20 mouse cellular contexts compared by ENCODE assay signal in the genomic region with DNA sequence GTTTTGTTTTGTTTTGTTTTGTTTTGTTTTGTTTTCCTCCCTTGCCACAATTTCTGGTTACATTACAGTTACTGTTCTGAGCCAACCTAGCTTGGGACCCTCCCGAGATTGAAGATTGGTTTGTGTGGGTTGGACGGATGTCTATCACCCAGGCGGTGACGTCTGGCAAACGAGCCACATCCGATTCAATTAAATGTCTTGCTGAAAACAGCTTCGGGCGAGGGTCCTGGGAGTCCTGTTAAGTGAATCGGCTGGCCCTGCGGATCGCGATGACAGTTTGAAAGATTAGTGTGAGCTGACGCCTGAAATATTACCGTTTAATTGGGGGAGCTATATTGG. TPM values are rescaled to one million over a fixed set of nuclear protein-coding genes. Genes with fewer than 3 reads are reported as not detected.
DNase-seq lines count a peak whose midpoint lies in the region; ATAC-seq lines count a peak whose summit lies in the region.
"Had no signal": no experiment of that assay in that cellular context is flagged by ENCODE, and none has a peak within 500 bp of the region (broad histone marks: within the 10 kb centered on the region; RNA-seq: fewer than 3 reads in every experiment).

No protein-coding gene starts in this region.

- ATAC-seq in heart, embryonic 11.5 days (replicated peaks; ENCODE audit: insufficient number of reproducible peaks, low FRiP score, low TSS enrichment), result no peak
- no peak for ATAC-seq in heart, embryonic 16.5 days (replicated peaks; ENCODE audit: extremely low read depth, insufficient read depth, low FRiP score)
- ATAC-seq: midbrain, embryonic 16.5 days had no signal

- WGBS in heart, embryonic 11.5 days (ENCODE audit: insufficient replicate concordance), result 3% methylated on average over 14 of the region's 14 CpGs
- 4% methylated on average over 14 of the region's 14 CpGs for WGBS in heart, embryonic 16.5 days

- peak overlapping the region; percentile 95 for H3K27ac ChIP-seq in heart, embryonic 11.5 days (ENCODE audit: low read depth, low read length)
- peak overlapping the region; percentile 95 for H3K27ac ChIP-seq in heart, embryonic 16.5 days (ENCODE audit: low read length)
- H3K27ac ChIP-seq: forebrain, embryonic 12.5 days; hindbrain, embryonic 14.5 days; limb, embryonic 13.5 days; liver, embryonic 14.5 days had no signal

- peak overlapping the region; percentile 77 for H3K4me3 ChIP-seq in heart, embryonic 11.5 days (ENCODE audit: low read depth, low read length)
- H3K4me3 ChIP-seq in heart, embryonic 16.5 days (ENCODE audit: low read length), result peak overlapping the region; percentile 57
- H3K4me3 ChIP-seq: forebrain, embryonic 12.5 days; limb, embryonic 13.5 days had no signal

- H3K4me2 ChIP-seq in heart, embryonic 11.5 days, result peak overlapping the region; percentile 64
- H3K4me2 ChIP-seq in heart, embryonic 16.5 days (ENCODE audit: low read depth, low read length), result peak overlapping the region; percentile 77
- H3K4me2 ChIP-seq: forebrain, embryonic 12.5 days; hindbrain, embryonic 14.5 days; limb, embryonic 13.5 days had no signal

- DNase-seq in heart, adult 8-10 months (ENCODE audit: low spot score), result no peak
- peak; percentile 49 for DNase-seq in CD4-positive, CD25-positive, alpha-beta regulatory T cell, adult 2 months (ENCODE audit: low read depth, low spot score)
- DNase-seq in embryo, embryonic 10.5 days (ENCODE audit: low spot score), result peak; percentile 68
- DNase-seq in thymus, postnatal 36 days, result no peak
- DNase-seq in cerebellum, adult 9-10 months, result no peak
- DNase-seq in layer of hippocampus, adult 9-11 months, result no peak
- DNase-seq: adrenal gland, adult 2 months; cerebellum, postnatal 25 days; spleen, adult 18-20 months; thymus, postnatal 25 days had no signal

- peak overlapping the region; percentile 77 for H3K9ac ChIP-seq in heart, embryonic 11.5 days (ENCODE audit: low read depth, low read length)
- peak overlapping the region; percentile 89 for H3K9ac ChIP-seq in heart, embryonic 16.5 days (ENCODE audit: low read length)
- H3K9ac ChIP-seq: forebrain, embryonic 12.5 days; hindbrain, embryonic 14.5 days; limb, embryonic 13.5 days; liver, embryonic 14.5 days had no signal

- peaks cover 63% of the 10 kb centered on the region for H3K27me3 ChIP-seq in heart, embryonic 11.5 days (ENCODE audit: control insufficient read depth, insufficient read depth, low read length)
- peaks cover 41% of the 10 kb centered on the region for H3K27me3 ChIP-seq in heart, embryonic 16.5 days (ENCODE audit: control insufficient read depth, insufficient read depth, low read length)

- peaks cover 3% of the 10 kb centered on the region; the same call in 1 of the 2 replicates for H3K4me1 ChIP-seq in heart, embryonic 11.5 days (ENCODE audit: control insufficient read depth, insufficient read depth, low read length)
- H3K4me1 ChIP-seq in heart, embryonic 16.5 days (ENCODE audit: control insufficient read depth, insufficient read depth, low read length), result no peaks in the 10 kb centered on the region; the same call in 1 of the 2 replicates

- H3K9me3 ChIP-seq in heart, embryonic 11.5 days (replicated peaks; ENCODE audit: control insufficient read depth, low read length), result no peaks in the 10 kb centered on the region
- no peaks in the 10 kb centered on the region for H3K9me3 ChIP-seq in heart, embryonic 16.5 days (replicated peaks; ENCODE audit: control insufficient read depth, low read length)
- H3K9me3 ChIP-seq: forebrain, embryonic 12.5 days; limb, embryonic 13.5 days had no signal

- no peaks in the 10 kb centered on the region for H3K36me3 ChIP-seq in heart, embryonic 11.5 days (ENCODE audit: control insufficient read depth, insufficient read depth, low read length)
- no peaks in the 10 kb centered on the region for H3K36me3 ChIP-seq in heart, embryonic 16.5 days (ENCODE audit: control insufficient read depth, insufficient read depth)
- H3K36me3 ChIP-seq: forebrain, embryonic 12.5 days; G1E; limb, embryonic 13.5 days had no signal

RNA-seq across cellular contexts. Expression of a gene that starts 1.6 kb away (rescaled TPM):
- polyA plus RNA-seq in heart, embryonic 11.5 days (2014; fragmentation: Nextera tagmentation; extraction: Ambion mirVana), result 157 and 159 TPM in 2 replicates
- total RNA-seq in heart, adult 8-10 months (2022), result 10 to 100 TPM; 75.8 to 81.5 (median 79.7) TPM
- 123 and 132 TPM in 2 replicates for polyA plus RNA-seq in heart, embryonic 16.5 days (2015; fragmentation: Nextera tagmentation; extraction: Ambion mirVana)
- total RNA-seq: adrenal gland, adult 2 months; G1E; gastrocnemius, postnatal 4 days had no signal
- polyA plus RNA-seq: forebrain, embryonic 12.5 days; G1E; hindbrain, embryonic 14.5 days; kidney, embryonic 16.5 days; limb, embryonic 13.5 days; liver, embryonic 14.5 days; midbrain, embryonic 16.5 days had no signal

Comparison
In these comparisons a context has a peak if more than half of its experiments do, and no peak if none do; other contexts are left out.
1. DNase-seq: peak in CD4-positive, CD25-positive, alpha-beta regulatory T cell, adult 2 months (single experiment) and embryo, embryonic 10.5 days (single experiment); none in heart, adult 8-10 months (single experiment), thymus, postnatal 36 days (0 of 2), cerebellum, adult 9-10 months (single experiment) and layer of hippocampus, adult 9-11 months (single experiment).